Mouse (Mus musculus): ENCODE data around the gene Xpot.

GRCm38 (mm10) chr10:121662711-121663110 is 36.6 kb upstream of the Xpot start:
- TF ChIP-seq CTCF (IDR thresholded peaks at IDR 0.05; ENCODE audit: control insufficient read depth, insufficient read depth, low read length) (no peak), POLR2A (IDR thresholded peaks at IDR 0.05; ENCODE audit: borderline replicate concordance, control insufficient read depth, low read depth, low read length) (no peak)

All from bone marrow, adult 2 months (tissue).